Mouse (Mus musculus): ENCODE measurements at regions not wholly inside any gene's neighbourhood (a gene's known extent, or its start where the extent isn't known, plus 50 kb on each side); places are given as distances from the start of the nearest gene placed in this dataset.
"Not testable (repeated sequence)": the region's sequence is repeated elsewhere in the genome, so short reads cannot be mapped to it uniquely, and the experiment has no call there.

GRCm38 (mm10) chr4:55697108-55697507, 164.8 kb upstream of the Klf4 start:
- DNase-seq (ENCODE audit: low spot score): no peak

GRCm38 (mm10) chr4:55696428-55696827, 164.2 kb upstream of the Klf4 start:
- DNase-seq (ENCODE audit: low spot score): no peak

DNA sequence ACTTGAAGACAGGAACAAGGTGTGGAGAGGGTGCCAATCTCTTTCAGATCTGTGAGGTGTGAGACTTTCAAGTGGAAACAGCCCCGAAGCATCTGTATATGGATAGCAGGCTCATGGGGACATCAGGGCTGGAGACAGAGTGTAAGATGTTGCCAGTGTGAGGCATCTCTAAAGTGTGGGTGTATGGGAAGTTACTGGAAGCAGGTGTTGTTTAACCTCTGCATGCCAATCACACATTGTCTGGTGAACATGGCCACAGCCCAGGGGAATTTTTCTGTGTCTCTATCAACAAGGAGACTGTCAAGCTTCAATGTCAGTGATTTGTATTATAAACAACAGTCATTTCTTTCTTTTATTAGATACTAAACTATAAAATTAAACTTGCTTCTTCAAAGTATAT, 163.0 kb upstream of the Klf4 start:
- DNase-seq (ENCODE audit: low spot score): no peak

- no peak for DNase-seq (ENCODE audit: low spot score)
Observed at GRCm38 (mm10) chr4:55689479-55689878, 157.2 kb upstream of the Klf4 start.

- no peak for DNase-seq (ENCODE audit: low spot score)
Observed at GRCm38 (mm10) chr4:55686771-55687170, 154.5 kb upstream of the Klf4 start.

- DNase-seq (ENCODE audit: low spot score): no peak
Observed at GRCm38 (mm10) chr4:55672288-55672687, 140.0 kb upstream of the Klf4 start.

GRCm38 (mm10) chr4:55670258-55670657, 138.0 kb upstream of the Klf4 start:
- DNase-seq (ENCODE audit: low spot score): no peak

- no peak for DNase-seq (ENCODE audit: low spot score)
Observed at GRCm38 (mm10) chr4:55664822-55665221, 132.6 kb upstream of the Klf4 start.

DNA sequence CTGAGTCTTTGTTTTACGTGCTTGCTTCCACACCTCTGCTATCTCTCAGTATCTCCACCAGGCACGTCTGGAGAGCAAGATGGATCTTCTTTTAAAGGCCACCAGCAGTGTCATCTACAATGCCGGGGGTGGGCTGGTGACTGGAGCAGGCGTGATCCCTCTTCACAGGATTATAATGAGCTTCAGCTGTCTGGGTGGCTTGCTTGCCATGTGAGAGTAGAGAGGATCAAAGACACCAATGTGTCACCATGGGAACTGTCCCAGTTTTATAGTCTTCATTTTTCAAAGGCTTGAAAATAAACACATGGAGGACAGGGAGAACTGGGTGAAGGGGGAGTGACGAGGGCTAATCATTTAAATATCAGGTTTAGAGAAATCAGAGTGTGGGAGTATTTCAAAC, 131.6 kb upstream of the Klf4 start:
- DNase-seq (ENCODE audit: low spot score): peak; percentile 41

DNA sequence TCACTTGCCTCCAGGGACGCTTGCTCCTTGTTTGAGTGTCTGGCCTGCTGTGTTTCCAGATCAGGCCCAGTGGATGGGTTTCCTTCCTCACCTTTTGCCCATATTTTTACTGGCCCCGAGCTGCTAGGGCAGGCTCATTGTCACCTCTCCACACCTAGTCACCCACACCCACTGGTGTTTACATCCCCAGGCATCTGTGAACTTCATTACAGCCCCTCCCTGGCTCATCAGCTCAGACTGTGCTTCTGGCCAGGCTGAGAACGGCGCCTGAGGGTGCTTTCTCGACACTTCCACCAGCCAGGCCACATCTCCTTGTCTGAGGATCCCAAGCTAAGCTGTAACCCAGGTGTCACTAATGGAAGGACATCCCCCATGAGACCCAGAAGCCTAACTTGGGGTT, 129.8 kb upstream of the Klf4 start:
- no peak for DNase-seq (ENCODE audit: low spot score)

DNA sequence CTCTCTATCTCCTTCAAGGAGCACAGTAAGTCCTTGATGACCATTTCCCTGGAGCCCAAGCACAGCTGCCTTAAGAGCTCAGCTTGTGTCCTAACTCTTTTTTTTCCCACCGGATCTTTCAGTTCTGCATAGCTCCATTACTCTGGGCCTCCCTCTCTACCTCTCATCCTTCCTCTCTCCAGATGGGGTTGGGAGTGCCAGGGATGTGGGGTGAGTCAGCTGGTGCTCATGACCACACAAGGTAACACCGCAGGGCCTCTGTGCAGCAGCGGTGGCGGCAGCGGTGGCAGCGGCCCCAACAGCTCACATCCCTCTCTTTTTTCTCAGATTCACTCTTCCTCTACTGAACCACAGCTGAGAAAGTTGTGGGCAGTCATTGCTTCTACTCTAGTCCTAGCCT, 126.6 kb upstream of the Klf4 start:
- DNase-seq (ENCODE audit: low spot score): no peak

DNA sequence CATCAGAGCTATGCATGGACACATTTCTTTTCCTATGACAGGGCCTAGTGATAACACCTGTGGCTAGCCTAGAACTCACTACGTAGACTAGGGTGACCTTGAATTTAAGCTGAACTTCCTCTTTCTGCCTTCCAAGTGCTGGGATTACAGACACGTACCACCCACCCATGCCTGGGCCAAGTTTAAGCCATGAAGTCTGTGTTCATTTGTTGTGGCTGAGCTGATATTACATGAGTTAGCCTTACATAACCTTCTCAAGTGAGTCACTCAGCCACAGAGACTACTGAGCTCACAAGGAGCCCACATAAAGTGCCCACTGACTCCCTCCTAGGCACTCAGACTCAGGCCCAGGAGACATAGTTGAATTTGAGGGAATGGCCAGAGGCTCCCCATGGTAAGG, 123.1 kb upstream of the Klf4 start:
- DNase-seq (ENCODE audit: low spot score): no peak

- no peak for DNase-seq (ENCODE audit: low spot score)
Observed at GRCm38 (mm10) chr4:55652628-55653027, 120.4 kb upstream of the Klf4 start.

DNA sequence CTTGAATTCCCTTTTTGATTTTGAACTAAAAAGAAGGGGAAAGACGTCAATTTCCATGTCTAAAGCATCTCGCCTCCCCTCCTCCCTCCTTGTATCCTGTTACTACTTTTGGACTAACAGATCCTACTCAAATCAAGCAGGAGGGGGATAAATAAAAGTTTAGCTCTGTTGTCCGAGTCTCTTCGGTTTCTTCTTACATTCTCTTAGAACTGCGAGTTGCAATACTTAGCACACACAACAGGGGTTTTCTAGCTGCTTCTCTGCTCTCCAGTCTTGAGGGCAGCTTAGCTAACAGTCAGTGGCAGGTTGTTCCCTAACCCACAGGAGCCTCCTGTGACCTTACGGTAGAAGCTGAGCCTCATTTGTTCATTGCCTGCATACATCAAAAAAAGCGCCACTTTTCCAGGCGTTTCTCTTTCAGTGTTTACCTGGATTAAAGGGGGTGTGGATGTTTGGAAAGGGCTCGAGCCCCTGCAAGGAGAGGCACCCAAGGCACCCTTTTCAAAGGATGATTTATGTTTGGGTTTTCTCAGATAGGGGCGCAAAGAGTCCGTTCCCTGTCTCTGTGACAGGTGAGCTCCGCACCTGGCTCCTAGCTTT, 119.6 kb upstream of the Klf4 start:
- DNase-seq (ENCODE audit: low spot score): no peak

- peak; percentile 69 for DNase-seq (ENCODE audit: low spot score)
Observed at GRCm38 (mm10) chr4:55651051-55651763, 118.9 kb upstream of the Klf4 start.

DNA sequence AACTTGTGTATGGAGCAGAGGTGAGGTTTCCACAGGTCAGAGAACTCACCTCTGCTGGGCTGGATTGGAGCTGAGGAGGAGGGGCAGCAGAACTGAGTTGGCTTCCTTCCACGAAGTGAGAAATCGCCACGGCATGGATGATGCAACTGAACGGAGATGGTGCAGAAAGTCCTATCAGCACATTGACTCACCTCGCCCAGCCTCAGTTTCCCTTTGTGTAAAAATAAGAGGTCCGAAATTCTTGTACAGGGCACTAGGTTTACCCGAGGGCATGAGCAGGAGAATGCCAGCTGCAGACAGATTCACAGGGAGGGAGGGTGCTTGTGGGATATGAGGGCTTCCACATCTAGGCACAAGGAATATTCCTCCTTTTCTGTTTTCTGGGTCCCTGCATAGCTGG, 117.9 kb upstream of the Klf4 start:
- DNase-seq (ENCODE audit: low spot score): no peak

- DNase-seq (ENCODE audit: low spot score): no peak
Observed at GRCm38 (mm10) chr4:55648376-55648775, 116.1 kb upstream of the Klf4 start.

- DNase-seq (ENCODE audit: low spot score): no peak
Observed at GRCm38 (mm10) chr4:55645432-55645831, 113.2 kb upstream of the Klf4 start.

DNA sequence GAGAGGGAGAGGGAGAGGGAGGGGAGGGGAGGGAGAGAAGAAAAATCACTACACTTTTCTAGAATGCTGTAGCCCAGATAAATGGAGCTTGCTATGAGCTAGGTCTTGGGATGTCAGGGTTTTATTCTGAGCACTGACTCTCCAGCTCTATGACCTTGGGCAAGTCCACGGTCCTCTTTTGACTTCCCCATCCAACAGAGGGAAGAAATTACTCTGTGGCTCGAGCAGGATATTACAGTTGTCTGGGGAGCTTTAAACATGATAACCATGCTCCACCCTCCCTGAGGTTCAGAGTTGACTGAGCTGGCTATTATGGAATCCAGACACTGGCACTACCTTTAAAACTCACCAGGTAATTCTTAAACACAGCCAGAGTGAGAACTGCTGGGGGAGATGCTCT, 112.6 kb upstream of the Klf4 start:
- no peak for DNase-seq (ENCODE audit: low spot score)

GRCm38 (mm10) chr4:55634946-55635511, 102.8 kb upstream of the Klf4 start:
- DNase-seq (ENCODE audit: low spot score): no peak

DNA sequence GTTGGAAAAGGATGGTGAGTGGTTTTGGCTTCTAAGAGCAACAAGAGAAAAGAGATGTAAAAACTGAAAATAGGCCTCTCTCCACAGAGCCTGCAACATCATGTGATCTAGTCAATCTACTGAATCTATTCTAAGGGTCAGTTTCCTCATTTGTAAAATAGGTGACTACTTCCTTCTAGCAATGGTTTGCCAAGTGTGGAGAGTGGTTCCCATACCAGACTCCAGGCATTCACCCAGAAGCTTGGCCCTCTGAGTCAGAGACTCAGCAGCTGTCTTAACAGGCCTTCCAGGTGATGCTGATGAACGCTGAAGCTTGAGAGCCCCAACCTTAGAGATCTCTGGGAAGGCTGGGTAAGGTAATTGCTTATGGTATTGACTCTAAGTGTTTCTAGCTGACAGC, 98.9 kb upstream of the Klf4 start:
- no peak for DNase-seq (ENCODE audit: low spot score)

- DNase-seq (ENCODE audit: low spot score): not testable (repeated sequence)
Observed at GRCm38 (mm10) chr4:55630215-55630614, 97.9 kb upstream of the Klf4 start.

- DNase-seq (ENCODE audit: low spot score): no peak
Observed at GRCm38 (mm10) chr4:55624779-55625178, 92.5 kb upstream of the Klf4 start.
